20 mouse cellular contexts compared by ENCODE assay signal in the genomic region with DNA sequence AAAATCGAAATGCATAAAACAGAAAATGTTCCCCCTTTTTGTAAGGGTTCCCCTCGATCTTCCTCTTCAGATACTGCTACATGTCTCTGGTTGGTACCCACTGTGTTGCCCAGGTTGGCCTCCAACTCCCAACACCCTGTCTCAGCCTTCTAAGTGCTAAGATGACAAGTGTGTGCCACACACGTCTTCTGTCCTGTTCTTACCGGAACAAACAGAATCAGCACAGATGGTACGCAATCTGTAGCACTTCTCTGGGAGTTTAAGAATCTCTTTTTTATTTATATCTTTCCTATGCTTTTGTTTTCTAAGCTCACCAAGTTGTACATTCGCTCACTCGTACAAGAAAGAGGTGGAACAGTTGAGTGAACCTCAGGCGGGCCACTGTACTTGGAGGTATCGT. TPM values are rescaled to one million over a fixed set of nuclear protein-coding genes. Genes with fewer than 3 reads are reported as not detected.
A peak's percentile ranks its signal among the peaks of the same experiment; 100 is the strongest.
DNase-seq lines count a peak whose midpoint lies in the region.
"Had no signal": no experiment of that assay in that cellular context is flagged by ENCODE, and none has a peak within 500 bp of the region (broad histone marks: within the 10 kb centered on the region; RNA-seq: fewer than 3 reads in every experiment).

No protein-coding gene starts in this region.

- H3K4me1 ChIP-seq in embryonic facial prominence, embryonic 10.5 days: peaks cover 47% of the 10 kb centered on the region

- no peaks in the 10 kb centered on the region for H3K9me3 ChIP-seq in embryonic facial prominence, embryonic 10.5 days
- H3K9me3 ChIP-seq: embryonic facial prominence, embryonic 15.5 days; neural tube, embryonic 13.5 days had no signal

- no peaks in the 10 kb centered on the region for H3K27me3 ChIP-seq in embryonic facial prominence, embryonic 10.5 days (replicated peaks; ENCODE audit: low read depth, poor library complexity, severe bottlenecking)
- H3K27me3 ChIP-seq: embryonic facial prominence, embryonic 15.5 days; neural tube, embryonic 13.5 days had no signal

- peak overlapping the region; percentile 76 for H3K27ac ChIP-seq in embryonic facial prominence, embryonic 10.5 days (replicated peaks)
- H3K27ac ChIP-seq: embryonic facial prominence, embryonic 15.5 days; gastrocnemius, adult 2 months; hindbrain, embryonic 14.5 days; kidney, postnatal 0 days; macrophage; neural tube, embryonic 13.5 days had no signal

- peak; percentile 15 to 44 for DNase-seq in frontal cortex, postnatal 36 days (ENCODE audit: low spot score in 2 of 2)
- DNase-seq in frontal cortex, postnatal 10 days (ENCODE audit: low spot score in 2 of 2): no peak
- peak; percentile 40 for DNase-seq in right cerebral cortex, adult 18-20 months
- DNase-seq in right cerebral cortex, postnatal 25 days: no peak
- DNase-seq in embryonic facial prominence, embryonic 10.5 days (ENCODE audit: low spot score): no peak
- DNase-seq in kidney, postnatal 14 days: no peak
- no peak for DNase-seq in B cell, adult 2 months
- DNase-seq: adrenal gland, adult 2 months; cerebellum, adult 8-10 months; gastrocnemius, adult 2 months; heart, postnatal 4 days; kidney, adult 2 months; retina, postnatal 1 day had no signal

- no peak overlapping the region for H3K4me3 ChIP-seq in embryonic facial prominence, embryonic 10.5 days
- H3K4me3 ChIP-seq: embryonic facial prominence, embryonic 15.5 days; gastrocnemius, adult 2 months; myocyte; neural tube, embryonic 13.5 days had no signal

- 93% methylated on average over 9 of the region's 9 CpGs for WGBS in embryonic facial prominence, embryonic 10.5 days

- H3K36me3 ChIP-seq in embryonic facial prominence, embryonic 10.5 days (replicated peaks): peaks cover 5% of the 10 kb centered on the region; the same call in 1 of the 2 replicates
- H3K36me3 ChIP-seq: embryonic facial prominence, embryonic 15.5 days; neural tube, embryonic 13.5 days had no signal

RNA-seq across cellular contexts. Expression of gene Ppp1r9a, which starts 37.9 kb away (rescaled TPM):
- 15.3 and 17.8 TPM in 2 replicates for polyA plus RNA-seq in embryonic facial prominence, embryonic 10.5 days (2016; fragmentation: Nextera tagmentation; extraction: Ambion mirVana)
- polyA plus RNA-seq: inflammation-experienced regulatory T-cells, adult 6 months had no signal

Comparison
In these comparisons a context has a peak if more than half of its experiments do, and no peak if none do; other contexts are left out.
1. DNase-seq: peak in frontal cortex, postnatal 36 days (2 of 2) and right cerebral cortex, adult 18-20 months (single experiment); none in frontal cortex, postnatal 10 days (0 of 2), right cerebral cortex, postnatal 25 days (single experiment), embryonic facial prominence, embryonic 10.5 days (single experiment), kidney, postnatal 14 days (single experiment) and B cell, adult 2 months (0 of 2).